Mouse (Mus musculus): ENCODE data around the gene Olfr106-ps. TPM values are rescaled to one million over a fixed set of nuclear protein-coding genes. Genes with fewer than 3 reads are reported as not detected.

Gene Olfr106-ps
- polyA plus RNA-seq (2012; rRNA removed), result not detected in 2 replicates

DNA sequence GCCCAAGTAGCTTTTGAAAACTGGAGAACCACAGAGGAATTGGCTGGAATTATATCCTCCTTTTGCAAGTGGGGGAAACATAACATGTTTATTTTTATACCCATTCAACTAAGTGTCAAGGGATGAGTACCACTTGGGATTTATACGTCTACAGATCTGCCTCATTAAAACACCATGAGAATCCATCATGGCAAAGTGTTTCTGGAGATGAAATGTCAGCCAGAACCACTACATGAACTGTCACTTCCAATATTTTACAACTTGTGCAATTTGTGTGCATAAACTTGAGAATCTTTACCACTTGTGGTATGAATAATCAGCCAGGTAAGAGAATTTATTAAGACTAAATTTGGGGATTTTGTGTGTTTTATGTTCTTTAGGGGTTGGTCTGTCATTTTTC, at the start of gene Olfr106-ps:
Gene Olfr106-ps, plus strand, starts transcription at position 301 of the 400 bp plus-strand sequence.

DNA sequence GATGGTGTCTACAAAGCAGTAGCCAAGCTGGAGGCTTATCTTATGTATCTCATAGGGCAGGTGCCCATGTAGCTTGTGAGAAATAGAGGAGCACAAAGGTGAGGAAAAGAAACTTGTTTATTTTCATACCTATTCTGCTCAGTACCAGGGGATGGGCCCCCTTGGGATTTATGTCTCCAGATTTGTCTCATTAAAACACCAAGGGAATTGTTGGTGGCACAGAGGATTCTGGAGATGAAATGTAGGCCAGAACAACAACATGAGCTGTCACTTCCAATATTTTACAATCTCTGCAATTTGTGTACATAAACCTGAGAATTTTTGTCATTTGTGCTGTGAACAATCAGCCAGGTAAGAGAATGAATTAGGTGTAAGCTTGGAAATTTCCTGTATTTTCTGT, 30.9 kb upstream of the Olfr106-ps start, which contains the start of gene Olfr104-ps:
Gene Olfr104-ps, plus strand, starts transcription at position 301 of the 400 bp plus-strand sequence.

DNA sequence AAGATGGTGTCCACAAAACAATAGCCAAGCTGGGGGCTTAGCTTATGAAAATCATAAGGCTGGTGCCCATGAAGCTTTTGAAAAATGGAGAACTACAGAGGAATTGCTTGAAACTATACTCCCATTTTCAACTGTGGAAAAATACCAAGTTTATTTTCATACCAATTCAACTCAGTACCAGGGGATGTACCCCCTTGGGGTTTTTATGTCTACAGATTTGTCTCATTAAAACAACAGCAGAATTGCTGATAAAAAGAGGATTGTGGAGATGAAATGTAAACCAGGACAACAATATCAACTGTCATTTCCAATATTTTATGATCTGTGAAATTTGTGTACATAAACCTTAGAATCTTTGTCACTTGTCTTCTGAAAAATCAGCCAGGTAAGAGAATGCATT, 11.5 kb upstream of the Olfr106-ps start, which contains the start of gene Olfr105-ps:
Gene Olfr105-ps, plus strand, starts transcription at position 301 of the 400 bp plus-strand sequence.

DNA sequence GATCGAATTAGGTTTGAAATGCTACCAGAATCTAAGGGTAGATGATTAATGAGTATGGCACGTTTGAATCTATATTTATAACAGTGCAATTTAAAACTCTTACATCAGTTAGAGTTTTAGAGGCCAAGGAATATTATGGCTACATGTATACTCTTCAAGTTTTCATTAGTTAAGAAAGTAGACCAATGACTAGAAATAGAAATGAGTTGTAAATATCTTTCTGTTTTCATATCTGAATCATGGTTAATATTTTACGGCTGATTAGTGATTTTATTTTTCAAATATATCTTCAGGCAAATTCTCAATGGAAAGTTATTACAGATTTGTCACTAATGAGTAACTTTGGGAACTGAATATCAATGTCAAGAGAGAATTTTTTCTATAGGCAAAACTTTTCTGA, 8.7 kb downstream of the Olfr106-ps start, which contains the start of gene Olfr107:
Gene Olfr107, plus strand, starts transcription at position 301 of the 400 bp plus-strand sequence.

DNA sequence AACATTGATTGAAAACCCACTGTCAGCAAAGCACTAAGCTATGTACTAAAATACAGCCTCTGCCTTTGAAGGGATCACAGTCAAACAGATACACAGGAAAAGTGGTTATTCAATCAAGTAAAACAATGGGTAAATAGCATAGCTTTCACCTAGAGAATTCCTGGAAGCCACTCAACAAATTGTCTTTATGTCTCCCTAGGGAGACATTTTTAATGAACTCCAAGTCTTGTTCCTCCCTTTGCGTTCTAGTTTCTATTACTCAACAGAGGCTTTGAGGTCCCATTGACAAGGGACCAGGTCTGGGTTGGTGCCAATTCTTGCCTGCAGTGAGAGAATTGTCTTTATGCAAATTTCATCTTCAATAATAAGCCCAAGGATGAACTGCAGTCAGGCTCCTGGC, 55.0 kb downstream of the Olfr106-ps start, which contains the start of gene Olfr108:
Gene Olfr108, plus strand, starts transcription at position 301 of the 400 bp plus-strand sequence.

Other genes starting within 250 kb of the Olfr106-ps start
- gene Olfr93, start 228.9 kb upstream of the Olfr106-ps start, polyA plus RNA-seq (2012; rRNA removed), result not detected in 2 replicates
- gene Ubd, start 196.5 kb upstream of the Olfr106-ps start, polyA plus RNA-seq (2012; rRNA removed), result 0.46 and 0.68 TPM in 2 replicates
- not detected in 2 replicates for gene Olfr94, start 189.4 kb upstream of the Olfr106-ps start, polyA plus RNA-seq (2012; rRNA removed)
- not detected in 2 replicates for gene Olfr95, start 177.3 kb upstream of the Olfr106-ps start, polyA plus RNA-seq (2012; rRNA removed)
- not detected in 2 replicates for gene Olfr96, start 170.2 kb upstream of the Olfr106-ps start, polyA plus RNA-seq (2012; rRNA removed)
- not detected in 2 replicates for gene Olfr97, start 153.1 kb upstream of the Olfr106-ps start, polyA plus RNA-seq (2012; rRNA removed)
- not detected in 2 replicates for gene Olfr98, start 126.6 kb upstream of the Olfr106-ps start, polyA plus RNA-seq (2012; rRNA removed)
- gene H2-M3, start 120.2 kb upstream of the Olfr106-ps start, polyA plus RNA-seq (2012; rRNA removed), result 2.6 and 3.0 TPM in 2 replicates
- gene Olfr99, start 106.9 kb upstream of the Olfr106-ps start, polyA plus RNA-seq (2012; rRNA removed), result not detected in 2 replicates
- gene Olfr101, start 86.1 kb upstream of the Olfr106-ps start, polyA plus RNA-seq (2012; rRNA removed), result not detected in 2 replicates
- not detected in 2 replicates for gene Olfr102, start 73.3 kb upstream of the Olfr106-ps start, polyA plus RNA-seq (2012; rRNA removed)
- gene Olfr103, start 50.7 kb upstream of the Olfr106-ps start, polyA plus RNA-seq (2012; rRNA removed), result not detected in 2 replicates
- not detected in 2 replicates for gene Olfr104-ps, start 30.8 kb upstream of the Olfr106-ps start, polyA plus RNA-seq (2012; rRNA removed)
- gene Olfr105-ps, start 11.4 kb upstream of the Olfr106-ps start, polyA plus RNA-seq (2012; rRNA removed), result not detected in 2 replicates
- not detected in 2 replicates for gene Olfr107, start 8.8 kb downstream of the Olfr106-ps start, polyA plus RNA-seq (2012; rRNA removed)
- gene Olfr108, start 55.1 kb downstream of the Olfr106-ps start, polyA plus RNA-seq (2012; rRNA removed), result not detected in 2 replicates
- not detected in 2 replicates for gene Olfr109, start 68.5 kb downstream of the Olfr106-ps start, polyA plus RNA-seq (2012; rRNA removed)
- 0.06 TPM in 1 of 2 replicates, not detected in the other for gene H2-M2, start 93.2 kb downstream of the Olfr106-ps start, polyA plus RNA-seq (2012; rRNA removed)
- 0.02 TPM in 1 of 2 replicates, not detected in the other for gene Olfr110, start 102.1 kb downstream of the Olfr106-ps start, polyA plus RNA-seq (2012; rRNA removed)
- gene Olfr111, start 117.6 kb downstream of the Olfr106-ps start, polyA plus RNA-seq (2012; rRNA removed), result 0.03 and 0.04 TPM in 2 replicates
- not detected in 2 replicates for gene Olfr112, start 179.1 kb downstream of the Olfr106-ps start, polyA plus RNA-seq (2012; rRNA removed)
- not detected in 2 replicates for gene Olfr113, start 187.3 kb downstream of the Olfr106-ps start, polyA plus RNA-seq (2012; rRNA removed)
- not detected in 2 replicates for gene Olfr114, start 202.3 kb downstream of the Olfr106-ps start, polyA plus RNA-seq (2012; rRNA removed)
- not detected in 2 replicates for gene Olfr115, start 236.7 kb downstream of the Olfr106-ps start, polyA plus RNA-seq (2012; rRNA removed)
- gene Olfr116, start 236.8 kb downstream of the Olfr106-ps start, polyA plus RNA-seq (2012; rRNA removed), result not detected in 2 replicates